Mouse (Mus musculus) heart, postnatal 14 days (tissue): ENCODE data around the gene Lrch1. TPM values are rescaled to one million over a fixed set of nuclear protein-coding genes. Genes with fewer than 3 reads are reported as not detected.
A peak's percentile ranks its signal among the peaks of the same experiment; 100 is the strongest.

Experiments
- DNase-seq, 2 experiments: peaks; one replicate each; pipeline ENCODE4 v3.0.0; 2021 to 2022
- intact Hi-C: fragments of 180-260 bp; cut with DNase I; formaldehyde crosslinking; loops from one replicate; pipeline ENCODE4 v1.15.1; 2025
- total RNA-seq, 2 experiments: library from RNA; stranded (reverse); gene quantifications; 2 replicates each; pipeline ENCODE4 v1.2.3; 2021

Lrch1 gene
- total RNA-seq, 2 experiments from 2014 or later: 17.5 to 18.5 TPM

- no peak for DNase-seq
- intact Hi-C loops: no loop called here
Observed at GRCm38 (mm10) chr14:74784243-74784934, 163.3 kb downstream of the Lrch1 start.

DNA sequence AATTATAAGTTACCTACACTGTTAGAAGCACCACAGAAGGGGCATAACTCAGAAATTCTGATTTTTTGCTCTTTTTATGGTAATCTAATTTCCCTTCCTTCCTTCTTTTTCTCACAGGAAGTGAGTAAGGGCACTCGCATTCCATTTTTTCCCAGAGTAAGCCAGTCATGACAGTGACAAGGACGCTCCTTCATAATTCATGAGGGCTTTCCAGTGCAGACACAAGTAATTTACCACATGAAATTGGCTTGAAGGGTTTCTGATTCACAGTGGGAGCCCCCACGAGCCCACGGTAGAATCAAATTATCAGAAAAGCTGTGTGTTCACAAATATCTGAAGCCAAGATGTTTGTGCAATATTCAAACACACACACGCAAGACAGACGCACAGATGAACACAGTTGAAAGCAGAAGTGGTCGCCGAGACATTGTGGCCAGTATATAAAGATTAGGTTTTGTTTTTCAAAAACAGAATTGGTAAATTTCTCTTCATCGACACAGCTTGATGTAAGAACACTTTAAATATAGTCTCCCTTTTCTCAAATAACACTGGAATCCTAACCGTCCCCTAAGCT is 173.5 kb downstream of the Lrch1 start:
- intact Hi-C loops: no loop called here

DNA sequence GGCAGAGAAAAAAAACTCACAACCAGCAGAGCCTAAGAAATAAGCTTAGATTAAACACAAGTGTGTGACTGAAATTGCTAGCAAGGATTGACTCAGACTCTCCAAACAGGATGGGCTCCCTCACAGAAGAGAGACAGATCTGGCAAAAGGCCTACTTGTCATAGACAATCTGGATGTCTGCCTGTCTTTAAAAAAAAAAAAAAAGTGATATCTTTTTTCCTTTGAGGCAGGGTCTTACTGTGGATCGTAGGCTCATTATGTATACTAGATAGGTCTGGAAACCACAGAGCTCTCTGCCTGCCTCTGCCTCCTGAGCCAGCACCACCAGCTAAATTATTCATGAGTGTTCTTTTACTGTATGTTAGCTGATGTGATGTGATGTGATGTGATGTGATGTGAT is 179.8 kb downstream of the Lrch1 start:
- intact Hi-C loops: no loop called here
- no peak for DNase-seq

More for the DNA sequence above, 173.5 kb downstream of the Lrch1 start:
- DNase-seq: no peak

DNA sequence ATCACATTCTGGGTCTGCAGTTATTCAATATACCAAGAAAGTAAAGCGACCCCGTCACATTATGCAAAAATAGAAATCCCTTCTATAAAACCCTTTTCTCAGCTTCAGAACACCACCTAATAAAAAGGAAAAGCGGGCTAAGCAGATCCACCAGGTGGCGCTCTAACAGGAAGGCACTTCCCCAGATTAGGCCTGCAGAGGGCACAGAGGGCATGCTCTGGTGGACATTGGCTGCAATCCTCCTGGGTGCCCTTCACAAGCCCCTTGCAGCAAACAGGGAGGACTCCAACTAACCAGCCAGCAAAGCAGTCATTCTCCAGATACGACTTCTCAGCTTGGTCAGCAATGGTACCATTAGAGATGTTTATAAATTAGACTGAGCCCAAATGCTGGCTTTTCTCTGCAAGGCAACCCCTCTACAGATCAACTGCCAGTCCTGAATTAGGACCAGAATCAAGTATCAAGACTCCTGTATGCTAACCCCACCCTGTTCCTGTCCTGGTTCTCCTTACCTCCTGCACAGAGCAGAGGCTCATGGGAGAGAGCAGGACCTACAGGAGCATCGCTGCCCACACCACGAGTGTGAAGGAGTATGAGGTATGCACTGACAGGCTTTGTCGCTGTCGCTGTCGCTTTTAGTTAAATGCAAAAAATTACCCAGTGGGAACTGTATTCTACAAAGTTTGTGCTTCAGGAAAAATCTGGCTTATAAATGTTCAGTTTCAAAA is 183.3 kb downstream of the Lrch1 start:
- intact Hi-C loops: loop anchor here (1.0 kb wide), 1 partner anchor 184 kb away; no protein-coding TSS in a partner anchor

DNA sequence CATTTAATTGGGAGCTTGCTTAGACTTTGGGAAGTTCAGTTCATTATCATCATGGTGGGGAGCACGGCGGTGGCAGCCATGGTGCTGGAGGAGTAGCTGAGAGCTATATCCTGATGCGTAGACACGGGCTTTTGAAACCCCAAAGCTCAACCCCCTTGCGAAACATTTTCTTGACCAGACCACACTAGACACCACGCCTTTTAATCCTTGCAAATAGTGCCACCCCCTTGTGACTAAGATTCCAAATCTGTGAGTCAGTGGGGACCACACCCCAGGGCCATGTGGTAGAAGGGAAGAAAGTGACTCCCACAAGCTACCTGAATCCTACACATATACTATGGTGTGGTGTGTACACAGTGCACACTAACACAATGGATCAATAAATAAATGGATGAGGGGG is 210.8 kb downstream of the Lrch1 start:
- no peak for DNase-seq

More for the DNA sequence above, 183.3 kb downstream of the Lrch1 start:
- DNase-seq: peak; percentile 81 to 88

GRCm38 (mm10) chr14:74735471-74735870 is 212.2 kb downstream of the Lrch1 start:
- DNase-seq: no peak
- intact Hi-C loops: no loop called here

More for the DNA sequence above, 210.8 kb downstream of the Lrch1 start:
- intact Hi-C loops: no loop called here

- no peak for DNase-seq
- intact Hi-C loops: no loop called here
Observed at GRCm38 (mm10) chr14:74733397-74733796, 214.3 kb downstream of the Lrch1 start.

GRCm38 (mm10) chr14:74732079-74732783 is 215.4 kb downstream of the Lrch1 start, which contains the start of gene Esd:
Gene Esd (plus strand): TSS chr14:74732297.
- intact Hi-C loops: no loop called here
- DNase-seq: peak; percentile 93 to 95

DNA sequence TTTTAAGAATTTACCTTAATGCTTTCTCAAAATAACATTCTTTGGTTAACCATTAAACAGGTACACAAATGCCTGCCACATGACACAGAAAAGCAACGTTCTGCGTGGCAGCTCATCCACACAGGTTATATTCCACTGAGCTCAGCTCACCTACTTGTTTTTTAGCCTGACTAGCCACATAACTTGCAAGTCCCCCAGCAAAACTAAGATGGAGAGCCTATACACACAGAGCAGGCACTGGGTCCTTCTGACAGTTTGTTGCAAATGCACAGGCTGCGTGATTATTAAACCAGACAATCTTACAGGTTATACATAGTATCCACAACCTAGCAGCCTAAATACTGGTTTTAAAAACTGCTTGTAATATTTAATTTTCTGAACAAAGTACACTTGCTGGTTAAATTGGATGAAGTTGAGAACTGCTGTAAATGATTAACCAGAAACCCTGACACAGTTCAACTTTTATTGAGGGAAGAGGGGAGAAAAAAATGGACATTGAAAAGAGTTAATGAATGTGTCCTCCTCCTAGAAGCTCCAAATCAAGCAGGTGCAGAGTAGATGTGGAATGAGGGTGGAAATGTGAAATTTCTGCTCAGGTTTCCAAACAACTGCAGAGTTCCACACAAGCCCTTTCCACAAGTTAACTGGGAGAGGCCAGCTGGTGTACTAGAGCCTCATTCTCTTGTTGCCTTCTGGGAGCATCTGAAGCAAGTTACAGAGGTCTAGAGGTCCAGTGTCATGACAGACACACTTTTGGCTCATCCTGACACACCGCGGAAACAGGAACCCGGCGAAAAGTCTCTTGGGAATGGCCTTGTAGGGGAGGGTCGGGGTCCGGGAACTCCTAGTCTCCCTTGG is 216.2 kb downstream of the Lrch1 start:
- no peak for DNase-seq
- intact Hi-C loops: no loop called here

GRCm38 (mm10) chr14:74723541-74723940 is 224.1 kb downstream of the Lrch1 start:
- DNase-seq: no peak

DNA sequence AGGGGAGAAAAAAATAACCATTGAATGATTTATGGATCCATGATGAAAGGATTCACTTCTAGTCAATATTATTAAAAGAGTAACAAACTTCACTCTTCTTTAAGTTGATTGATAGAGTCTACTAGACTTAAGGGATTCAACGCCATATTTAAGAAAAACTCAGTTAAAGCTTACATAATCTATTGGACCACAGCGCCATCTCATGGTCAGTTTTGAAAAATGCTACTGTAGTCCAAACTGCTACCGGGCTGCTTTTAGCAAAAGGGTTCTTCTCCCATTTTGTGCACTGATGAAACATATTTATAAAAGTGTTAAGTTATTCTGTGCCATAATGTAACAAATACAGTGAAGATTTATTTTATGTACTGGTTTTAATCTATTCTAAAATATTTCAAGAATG is 238.6 kb downstream of the Lrch1 start:
- peak; percentile 18 to 65 for DNase-seq
- intact Hi-C loops: loop anchor here (2.0 to 10.0 kb wide), 3 partner anchors 66 to 1184 kb away; partner anchors contain the start of gene Sucla2

More at GRCm38 (mm10) chr14:74723541-74723940, 224.1 kb downstream of the Lrch1 start:
- intact Hi-C loops: no loop called here

Other genes starting within 250 kb of the Lrch1 start
- 100 to 1,000 TPM; 129 to 131 TPM for gene Esd, start 215.6 kb downstream of the Lrch1 start, total RNA-seq
- under 1 TPM; 0.65 to 0.73 TPM for gene Rubcnl, start 68.2 kb upstream of the Lrch1 start, total RNA-seq
- gene Lrrc63, start 183.0 kb upstream of the Lrch1 start, total RNA-seq: not detected
- 10 to 100 TPM; 13.5 to 17.9 TPM for gene Lcp1, start 183.2 kb upstream of the Lrch1 start, total RNA-seq